Mouse (Mus musculus) T-cell, adult 66 days (primary cell): ENCODE data around the gene Gm2237. TPM values are rescaled to one million over a fixed set of nuclear protein-coding genes. Genes with fewer than 3 reads are reported as not detected.

Experiments used
- total RNA-seq, 2 experiments: library from RNA; stranded (reverse); gene quantifications; 3 replicates in 1 of 2; 4 replicates in 1 of 2; pipeline ENCODE4 v1.2.4; 2023

The Gm2237 gene
- total RNA-seq, result 1 to 10 TPM; 1.7 to 5.6 TPM

DNA sequence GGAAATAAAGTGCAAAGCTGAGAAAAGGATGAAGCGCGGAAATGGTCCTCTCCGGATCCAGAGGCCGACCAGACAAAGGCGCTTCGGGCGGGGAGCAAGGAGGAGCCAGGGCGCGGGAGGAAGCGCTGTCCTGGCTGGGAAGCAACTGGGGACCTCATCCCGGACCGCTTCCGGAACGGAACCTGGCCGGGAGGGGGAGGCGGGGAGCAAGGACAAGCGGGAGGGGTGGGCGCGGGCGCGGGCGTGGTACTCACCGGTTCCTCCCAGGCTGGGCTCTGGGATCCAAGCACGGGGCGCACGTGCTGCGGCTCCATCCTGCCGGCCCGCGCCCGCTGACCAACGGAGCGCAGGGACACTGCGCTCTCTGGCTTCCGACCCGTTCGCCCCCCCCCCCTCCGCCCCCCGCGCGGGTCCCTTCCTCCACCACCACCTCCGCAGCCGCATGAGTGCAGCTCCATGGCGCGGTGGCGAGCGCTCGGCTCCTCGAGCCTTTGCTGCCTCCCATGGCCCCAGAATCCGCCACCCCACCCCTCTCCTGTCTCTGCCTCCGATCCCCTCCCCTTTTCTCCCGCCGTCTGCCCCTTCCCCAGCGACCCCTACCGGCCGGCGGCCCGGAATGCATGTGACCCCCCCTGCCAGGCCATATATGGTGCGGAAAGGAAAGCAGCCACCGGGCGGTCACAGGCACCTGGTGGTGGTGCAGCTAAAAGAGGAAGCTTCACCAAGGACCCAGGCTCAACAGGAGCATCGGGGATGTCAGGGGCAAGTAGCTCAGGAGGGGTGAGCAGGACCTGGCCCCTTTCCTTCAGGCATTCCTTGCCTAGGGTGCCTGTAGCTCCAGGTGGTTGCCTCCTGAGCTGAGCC lies at the start of gene Gm2237:
Gene Gm2237, minus strand, starts transcription at position 332 of the 864 bp plus-strand sequence.

DNA sequence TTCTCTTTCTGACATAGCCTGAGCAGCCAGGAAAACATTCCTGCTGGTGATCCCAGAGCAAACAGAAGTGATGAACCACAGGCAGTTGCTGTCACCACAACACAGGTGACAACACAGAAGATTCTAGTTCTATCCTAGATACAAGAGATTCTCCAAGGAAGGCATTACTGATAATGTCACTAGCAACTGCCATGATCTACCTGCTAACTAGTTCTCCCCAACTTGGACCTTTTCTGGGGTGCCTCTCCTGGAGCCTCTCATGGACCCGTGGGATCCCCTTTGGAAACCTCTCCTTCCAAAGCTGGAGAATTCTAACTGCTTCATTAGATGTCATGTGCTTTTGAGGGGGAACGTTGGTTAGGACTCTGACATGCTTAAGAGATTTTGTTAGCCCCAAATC lies 17.5 kb upstream of the Gm2237 start, which contains the start of gene Gm5458:
Gene Gm5458, minus strand, starts transcription at position 101 of the 400 bp plus-strand sequence.

GRCm38 (mm10) chr14:19549863-19550262 lies 35.1 kb downstream of the Gm2237 start, which contains the start of gene Gm2244:
TSS of gene Gm2244 (minus strand) at chr14:19549963.

Other genes with a start within 250 kb of the Gm2237 start
- 1 to 10 TPM; 1.1 to 1.5 TPM for gene Gm21738, start 166.2 kb downstream of the Gm2237 start, total RNA-seq
- gene Gm2244, start 35.2 kb downstream of the Gm2237 start, total RNA-seq, result not detected
- gene Gm5458, start 17.4 kb upstream of the Gm2237 start, total RNA-seq, result not detected
- 1 to 10 TPM in 1 of 2 experiments, under 1 TPM in 1; 0.47 to 1.5 TPM for gene Nid2, start 166.1 kb upstream of the Gm2237 start, total RNA-seq
- gene Rtraf, start 238.7 kb upstream of the Gm2237 start, total RNA-seq, result 10 to 100 TPM; 56.8 to 59.9 TPM